ENCODE assay signal across 11 mouse cellular contexts in the genomic region with DNA sequence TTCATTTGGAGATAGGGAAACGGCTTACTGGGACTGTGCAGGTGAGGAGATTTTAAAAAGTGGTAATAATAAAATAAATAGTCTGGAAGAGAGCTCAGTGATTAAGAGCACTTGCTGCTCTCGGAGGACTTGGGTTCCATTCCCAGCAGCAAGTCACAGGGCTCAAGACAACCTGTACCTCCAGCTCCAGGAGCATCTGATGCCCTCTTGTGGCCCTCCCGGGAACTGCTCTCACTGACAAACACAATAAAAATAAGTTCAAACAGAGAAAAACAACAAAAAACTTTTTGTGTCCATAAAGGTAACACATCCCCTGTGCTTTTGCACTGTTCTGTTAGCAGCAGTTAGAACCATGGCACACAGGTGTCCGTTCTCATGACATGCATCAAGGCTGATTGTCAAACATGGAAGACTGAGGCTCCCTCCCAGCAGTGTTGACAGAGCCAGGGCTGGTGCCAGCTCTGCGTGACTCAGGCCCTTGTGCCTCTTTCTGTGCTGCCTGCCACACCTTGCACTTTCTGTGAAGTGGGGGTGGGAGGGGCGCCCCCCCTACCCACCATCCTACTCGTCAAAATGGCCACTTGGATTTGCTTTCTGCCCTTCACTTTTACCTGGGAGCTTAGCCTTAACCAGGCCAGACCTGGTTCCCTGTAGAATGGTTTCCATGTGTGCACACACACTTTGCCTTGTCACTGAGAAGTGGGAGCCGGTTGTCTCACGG. TPM values are rescaled to one million over a fixed set of nuclear protein-coding genes. Genes with fewer than 3 reads are reported as not detected.
DNase-seq lines count a peak whose midpoint lies in the region; ATAC-seq and TF ChIP-seq lines count a peak whose summit lies in the region.
"Had no signal": no experiment of that assay in that cellular context is flagged by ENCODE, and none has a peak within 500 bp of the region (broad histone marks: within the 10 kb centered on the region; RNA-seq: fewer than 3 reads in every experiment).

No protein-coding gene starts in this region.

- peak; percentile 85 for TF ChIP-seq CTCF in bone marrow, adult 2 months (IDR thresholded peaks at IDR 0.05; ENCODE audit: control insufficient read depth, insufficient read depth, low read length)

- peaks cover 32% of the 10 kb centered on the region for H3K36me3 ChIP-seq in neural tube, embryonic 15.5 days

- TF ChIP-seq POLR2A in bone marrow, adult 2 months (IDR thresholded peaks at IDR 0.05; ENCODE audit: borderline replicate concordance, control insufficient read depth, low read depth, low read length) = no peak

- no peak for ATAC-seq in neural tube, embryonic 15.5 days (ENCODE audit: low FRiP score)

- WGBS in neural tube, embryonic 15.5 days = 82% methylated on average over 9 of the region's 9 CpGs
- 78% methylated on average over 9 of the region's 9 CpGs for WGBS in bone marrow, adult 2 months

- peaks cover 29% of the 10 kb centered on the region for H3K4me1 ChIP-seq in neural tube, embryonic 15.5 days
- peaks cover 1% of the 10 kb centered on the region; the same call in 1 of the 2 replicates for H3K4me1 ChIP-seq in bone marrow, adult 2 months (ENCODE audit: control insufficient read depth, insufficient read depth, low read length)

- no peak overlapping the region for H3K27ac ChIP-seq in neural tube, embryonic 15.5 days (replicated peaks)
- H3K27ac ChIP-seq in bone marrow, adult 2 months (ENCODE audit: control insufficient read depth, insufficient read depth, low read depth, low read length, poor library complexity) = no peak overlapping the region
- H3K27ac ChIP-seq: embryonic facial prominence, embryonic 13.5 days; limb, embryonic 15.5 days; stomach, embryonic 15.5 days had no signal

- H3K27me3 ChIP-seq in neural tube, embryonic 15.5 days (replicated peaks) = no peaks in the 10 kb centered on the region
- H3K27me3 ChIP-seq: embryonic facial prominence, embryonic 13.5 days; limb, embryonic 15.5 days; stomach, embryonic 15.5 days had no signal

- no peak overlapping the region for H3K9ac ChIP-seq in neural tube, embryonic 15.5 days (replicated peaks)
- H3K9ac ChIP-seq: embryonic facial prominence, embryonic 13.5 days; limb, embryonic 15.5 days; stomach, embryonic 15.5 days had no signal

- H3K4me2 ChIP-seq in neural tube, embryonic 15.5 days = no peak overlapping the region
- H3K4me2 ChIP-seq: limb, embryonic 15.5 days; stomach, embryonic 15.5 days had no signal

- H3K9me3 ChIP-seq in neural tube, embryonic 15.5 days (replicated peaks) = no peaks in the 10 kb centered on the region
- H3K9me3 ChIP-seq: embryonic facial prominence, embryonic 13.5 days; limb, embryonic 15.5 days; stomach, embryonic 15.5 days had no signal

- DNase-seq in heart, adult 11 months = peak; percentile 87
- no peak for DNase-seq in heart, adult 9 months (ENCODE audit: low spot score in 2 of 2)
- DNase-seq in neural tube, embryonic 10.5 days (ENCODE audit: extremely low spot score, low spot score) = peak; percentile 40
- DNase-seq in lung, postnatal 14 days = peak; percentile 66
- DNase-seq in ovary, adult 18-20 months (ENCODE audit: low spot score) = no peak
- DNase-seq in urinary bladder, postnatal 10 days (ENCODE audit: low spot score) = no peak

- no peak overlapping the region for H3K4me3 ChIP-seq in neural tube, embryonic 15.5 days (replicated peaks)
- H3K4me3 ChIP-seq in bone marrow, adult 2 months (replicated peaks; ENCODE audit: control insufficient read depth, low read depth, low read length) = no peak overlapping the region
- H3K4me3 ChIP-seq: limb, embryonic 15.5 days; stomach, embryonic 15.5 days had no signal

RNA-seq across cellular contexts. Expression of gene Ube3b, which starts 2.9 kb away (rescaled TPM):
- polyA plus RNA-seq in neural tube, embryonic 15.5 days (2015; fragmentation: Nextera tagmentation; extraction: Ambion mirVana) = 35.5 and 39.5 TPM in 2 replicates
- 27.8 and 51.0 TPM in 2 replicates for polyA plus RNA-seq in bone marrow, adult 2 months (2011; ENCODE audit: insufficient read depth, insufficient read length, low replicate concordance, missing spikeins)

RNA-seq across cellular contexts. Expression of gene Kctd10, which starts 3.0 kb away (rescaled TPM):
- 50.5 and 63.8 TPM in 2 replicates for polyA plus RNA-seq in neural tube, embryonic 15.5 days (2015; fragmentation: Nextera tagmentation; extraction: Ambion mirVana)
- 17.4 and 29.7 TPM in 2 replicates for polyA plus RNA-seq in bone marrow, adult 2 months (2011; ENCODE audit: insufficient read depth, insufficient read length, low replicate concordance, missing spikeins)

Comparison
In these comparisons a context has a peak if more than half of its experiments do, and no peak if none do; other contexts are left out.
1. DNase-seq: peak in heart, adult 11 months (single experiment), neural tube, embryonic 10.5 days (single experiment) and lung, postnatal 14 days (single experiment); none in heart, adult 9 months (0 of 2), ovary, adult 18-20 months (single experiment) and urinary bladder, postnatal 10 days (single experiment).